Mouse (Mus musculus): ENCODE measurements around the gene Myo1a. TPM values are rescaled to one million over a fixed set of nuclear protein-coding genes. Genes with fewer than 3 reads are reported as not detected.

Gene Myo1a
- polyA plus RNA-seq, 1 experiment from 2014 or later, result 0.37 TPM

DNA sequence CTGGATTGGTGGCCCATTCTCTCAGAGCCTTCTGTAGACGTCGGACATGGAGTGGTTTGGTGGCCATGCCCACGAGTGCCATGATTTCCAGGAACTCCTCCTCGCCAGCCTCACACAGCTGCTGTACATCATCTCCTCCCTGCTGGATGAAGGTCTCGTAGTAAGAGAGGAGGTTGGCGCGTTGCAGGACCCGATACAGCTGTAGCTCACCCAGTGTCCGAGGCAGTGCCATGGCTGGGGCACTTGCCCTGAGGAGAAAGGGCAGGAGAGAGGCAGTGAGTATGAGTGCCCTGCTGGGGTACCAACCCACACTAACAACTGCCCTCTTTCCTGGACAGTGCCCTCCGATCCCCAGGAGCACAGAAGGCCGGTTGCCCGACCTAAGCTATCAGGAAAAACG is 40.1 kb upstream of the Myo1a start:
- H3K4me2 ChIP-seq (replicated peaks), result peak overlapping the region; percentile 65
- peaks cover 89% of the 10 kb centered on the region for H3K27me3 ChIP-seq (ENCODE audit: control insufficient read depth, insufficient read depth, low read length)
- WGBS, result 9% methylated on average over 13 of the region's 13 CpGs
- ATAC-seq (ENCODE audit: low FRiP score) (no peak), DNase-seq (ENCODE audit: low spot score) (no peak)
- no peak overlapping the region for H3K9ac ChIP-seq
- H3K4me3 ChIP-seq (replicated peaks; ENCODE audit: low read length), result peak overlapping the region; percentile 40
- H3K4me1 ChIP-seq (replicated peaks; ENCODE audit: control insufficient read depth, insufficient read depth, low read length), result peaks cover 31% of the 10 kb centered on the region
- no peaks in the 10 kb centered on the region for H3K36me3 ChIP-seq (replicated peaks; ENCODE audit: control insufficient read depth, insufficient read depth)
- no peak overlapping the region for H3K27ac ChIP-seq
- no peaks in the 10 kb centered on the region for H3K9me3 ChIP-seq (ENCODE audit: control insufficient read depth, low read length)

DNA sequence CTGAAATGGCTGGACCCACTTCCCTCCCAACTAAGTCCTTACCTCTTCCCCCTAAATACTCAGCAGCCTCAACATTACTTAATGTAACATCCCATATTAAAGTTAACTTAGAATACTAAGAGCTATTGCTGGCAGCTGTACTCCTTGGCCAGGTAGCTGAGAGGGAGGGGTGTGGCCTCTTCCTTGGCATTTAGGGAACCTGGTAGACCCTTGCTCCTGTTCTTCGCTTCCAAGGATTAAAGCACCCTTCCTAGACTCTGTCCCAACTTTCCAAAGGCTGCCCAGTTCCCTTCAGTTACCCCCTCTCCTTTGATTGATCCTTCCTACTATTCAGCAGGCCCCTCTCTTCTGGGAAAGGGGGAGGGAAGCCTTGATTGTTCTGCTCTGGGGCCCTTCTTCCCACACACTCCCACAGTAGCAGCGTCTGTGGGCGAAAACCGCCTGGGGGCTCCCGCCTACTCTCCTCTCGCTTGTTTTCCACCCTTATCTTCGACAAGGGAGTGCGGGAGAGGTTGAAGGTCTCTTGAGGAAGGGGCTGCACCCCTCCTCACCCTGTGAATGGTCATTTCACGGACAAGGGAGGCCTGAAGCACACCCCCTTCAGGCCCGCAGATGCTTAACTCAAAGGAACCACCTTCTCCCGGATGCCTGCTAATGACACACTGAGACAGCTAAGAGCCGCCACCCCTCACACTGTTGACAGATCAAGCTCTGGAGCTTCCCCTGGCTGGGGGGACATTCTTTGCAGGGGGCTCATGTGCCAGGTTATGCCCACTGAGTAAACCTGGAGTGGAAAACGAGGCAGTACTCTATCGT is 39.4 kb upstream of the Myo1a start:
- no peak for DNase-seq (ENCODE audit: low spot score)
- Histone ChIP-seq H3K9me3 (ENCODE audit: control insufficient read depth, low read length) (no peaks in the 10 kb centered on the region), H3K4me1 (replicated peaks; ENCODE audit: control insufficient read depth, insufficient read depth, low read length) (peaks cover 31% of the 10 kb centered on the region), H3K36me3 (replicated peaks; ENCODE audit: control insufficient read depth, insufficient read depth) (no peaks in the 10 kb centered on the region), H3K27me3 (ENCODE audit: control insufficient read depth, insufficient read depth, low read length) (peaks cover 88% of the 10 kb centered on the region), H3K4me3 (replicated peaks; ENCODE audit: low read length) (peak overlapping the region; percentile 40), H3K4me2 (replicated peaks) (peak overlapping the region; percentile 65), H3K9ac (peak overlapping the region; percentile 54), H3K27ac (no peak overlapping the region)
- 5% methylated on average over 14 of the region's 14 CpGs for WGBS
- no peak for ATAC-seq (ENCODE audit: low FRiP score)

DNA sequence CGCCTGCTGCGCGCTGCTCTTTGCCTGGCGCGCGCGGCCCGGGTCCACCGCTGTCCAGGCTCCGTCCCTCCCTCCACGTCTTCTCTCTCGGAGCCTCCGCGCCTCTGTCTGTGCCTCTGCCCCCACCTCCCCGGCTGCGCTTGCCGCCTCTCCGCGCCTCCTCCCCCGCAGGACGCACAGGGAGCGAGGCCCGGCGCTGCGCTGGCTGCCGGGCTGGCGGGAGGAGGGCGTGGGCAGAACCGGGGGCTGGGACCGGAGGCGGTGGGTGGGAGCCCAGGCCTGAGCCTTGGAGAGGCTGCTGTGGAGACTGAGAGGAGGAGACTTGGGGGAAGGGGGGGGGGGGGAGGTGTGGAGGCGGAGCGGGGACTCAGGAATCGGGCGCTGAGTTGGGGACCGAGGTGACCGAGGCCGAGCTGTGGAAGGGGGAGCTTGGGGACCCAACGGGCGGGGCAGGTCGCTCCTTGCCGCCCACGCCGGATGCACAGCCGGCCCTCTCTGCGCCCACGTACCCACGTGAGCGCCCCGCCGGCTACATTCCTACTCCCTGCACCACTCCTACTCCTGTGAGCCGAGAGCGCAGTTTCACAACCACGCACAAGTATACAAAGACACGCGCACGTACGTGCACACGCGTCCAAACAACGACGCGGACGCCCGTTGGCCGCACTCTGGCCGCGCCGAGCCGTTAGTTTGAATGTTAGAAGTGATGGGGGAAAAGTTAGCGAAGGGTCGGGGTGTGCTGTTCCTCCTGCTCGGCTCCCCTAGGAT is 38.3 kb upstream of the Myo1a start, which contains the start of gene Nemp1:
TSS of gene Nemp1 (plus strand) at position 401 of the 768 bp plus-strand sequence.
- H3K27me3 ChIP-seq (ENCODE audit: control insufficient read depth, insufficient read depth, low read length), result peaks cover 77% of the 10 kb centered on the region
- peak within 1 kb of the TSS; percentile 65 for H3K4me2 ChIP-seq (replicated peaks)
- H3K4me1 ChIP-seq (replicated peaks; ENCODE audit: control insufficient read depth, insufficient read depth, low read length), result peaks cover 31% of the 10 kb centered on the region
- H3K9ac ChIP-seq, result peak within 1 kb of the TSS; percentile 54
- H3K27ac ChIP-seq, result peak within 1 kb of the TSS; percentile 62; the same call in 1 of the 2 replicates
- under 1% methylated on average over 66 of the region's 73 CpGs for WGBS
- ATAC-seq (ENCODE audit: low FRiP score) (peak; percentile 52), DNase-seq (ENCODE audit: low spot score) (peak; percentile 38)
- no peaks in the 10 kb centered on the region for H3K9me3 ChIP-seq (ENCODE audit: control insufficient read depth, low read length)
- peak within 1 kb of the TSS; percentile 40 for H3K4me3 ChIP-seq (replicated peaks; ENCODE audit: low read length)
- H3K36me3 ChIP-seq (replicated peaks; ENCODE audit: control insufficient read depth, insufficient read depth), result no peaks in the 10 kb centered on the region

DNA sequence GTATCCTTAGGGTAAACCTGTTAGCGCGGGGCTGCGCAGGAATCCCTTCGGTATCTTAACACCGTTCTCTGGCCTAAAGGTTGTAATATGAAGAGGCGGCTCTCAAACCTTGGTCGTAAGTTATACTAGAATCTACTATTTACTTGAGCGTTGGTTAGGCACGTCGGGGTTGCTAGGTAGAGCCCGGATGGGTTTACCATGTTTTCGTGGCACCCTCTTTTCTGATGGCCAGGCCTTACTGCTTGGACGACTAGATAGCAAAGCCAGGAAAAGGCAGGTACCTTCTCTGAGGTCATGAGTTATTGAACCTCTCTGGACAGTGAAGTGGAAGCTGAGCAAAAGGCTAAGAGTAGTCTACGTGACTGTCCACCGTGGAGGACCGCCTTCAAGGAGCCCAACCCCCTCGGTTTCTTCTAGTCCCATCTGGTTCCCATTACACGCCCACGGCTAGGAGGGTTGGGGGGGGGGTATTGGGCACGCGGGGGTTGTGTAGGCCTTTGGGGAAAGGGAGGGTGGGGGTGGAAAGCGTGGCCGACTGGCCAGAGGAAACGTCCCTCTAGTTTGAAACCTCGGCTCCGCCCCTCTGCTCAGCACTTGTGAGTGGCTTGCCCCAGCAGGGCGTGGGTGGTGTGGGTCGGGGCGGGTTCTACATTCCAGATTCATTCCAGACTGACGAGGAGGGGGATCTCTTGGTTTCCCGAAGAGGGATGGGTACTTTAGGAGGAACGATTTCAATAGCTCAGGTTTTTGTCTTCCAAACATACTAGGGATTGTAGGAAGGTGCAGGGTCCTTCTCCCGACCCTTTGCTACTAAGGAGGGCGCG is 37.5 kb upstream of the Myo1a start:
- Histone ChIP-seq H3K27ac (peak overlapping the region; percentile 73; the same call in 1 of the 2 replicates), H3K9ac (peak overlapping the region; percentile 54; the same call in 1 of the 2 replicates), H3K4me1 (replicated peaks; ENCODE audit: control insufficient read depth, insufficient read depth, low read length) (peaks cover 27% of the 10 kb centered on the region), H3K36me3 (replicated peaks; ENCODE audit: control insufficient read depth, insufficient read depth) (no peaks in the 10 kb centered on the region), H3K4me3 (replicated peaks; ENCODE audit: low read length) (peak overlapping the region; percentile 40), H3K9me3 (ENCODE audit: control insufficient read depth, low read length) (no peaks in the 10 kb centered on the region), H3K4me2 (replicated peaks) (peak overlapping the region; percentile 65), H3K27me3 (ENCODE audit: control insufficient read depth, insufficient read depth, low read length) (peaks cover 69% of the 10 kb centered on the region)
- 2% methylated on average over 35 of the region's 35 CpGs for WGBS
- DNase-seq (ENCODE audit: low spot score), result peak; percentile 44
- ATAC-seq (ENCODE audit: low FRiP score), result peak; percentile 29; the same call in 1 of the 2 replicates

DNA sequence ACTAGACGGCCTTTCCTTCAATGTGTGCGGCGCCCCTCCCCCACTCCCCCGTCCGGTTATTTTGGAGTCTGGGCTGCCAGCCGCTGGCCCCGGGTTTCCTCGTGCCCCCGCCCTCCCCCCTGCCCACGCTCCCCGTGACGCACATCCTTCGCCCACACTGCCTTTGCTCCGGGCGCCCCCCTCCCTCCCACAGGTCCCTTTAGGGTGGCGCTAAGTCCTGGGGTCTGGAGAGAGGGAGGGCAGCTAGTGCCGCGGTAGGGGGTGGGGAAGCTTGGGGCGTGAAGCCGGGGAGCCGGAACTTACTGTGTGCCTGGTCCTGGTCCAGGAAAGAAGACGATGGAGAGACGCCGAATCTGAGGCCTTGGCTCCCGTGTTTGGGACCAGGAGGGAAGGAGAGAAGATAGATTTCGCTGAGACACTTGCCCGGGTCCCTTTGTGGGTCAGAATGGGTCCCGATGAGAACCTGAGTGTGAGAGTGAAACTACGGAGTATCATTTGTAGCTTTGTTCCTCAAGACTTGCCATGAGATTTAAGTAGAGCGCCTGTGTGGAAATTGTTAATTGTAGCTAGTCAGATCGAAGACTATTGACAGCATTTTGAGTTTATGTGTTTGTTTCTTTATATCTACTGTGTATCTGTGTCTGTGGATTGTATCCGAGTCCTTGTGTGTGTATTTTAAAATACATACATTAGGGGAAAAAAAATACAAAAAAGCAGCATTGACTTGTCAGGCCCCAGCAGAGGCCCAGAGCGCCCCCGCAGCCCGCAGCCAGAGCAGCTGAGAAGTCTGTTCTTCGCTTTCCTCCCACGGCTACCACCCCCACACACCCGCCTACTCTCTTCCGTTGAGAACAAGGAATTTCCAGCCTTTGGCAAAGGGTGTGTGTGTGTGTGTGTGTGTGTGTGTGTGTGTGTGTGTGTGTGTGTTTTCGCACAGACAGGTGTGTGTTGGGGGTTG is 36.6 kb upstream of the Myo1a start, which contains the start of gene Nab2:
TSS of gene Nab2 (minus strand) at position 476 of the 958 bp plus-strand sequence.
- Histone ChIP-seq H3K4me1 (replicated peaks; ENCODE audit: control insufficient read depth, insufficient read depth, low read length) (peaks cover 22% of the 10 kb centered on the region), H3K36me3 (replicated peaks; ENCODE audit: control insufficient read depth, insufficient read depth) (no peaks in the 10 kb centered on the region), H3K9me3 (ENCODE audit: control insufficient read depth, low read length) (no peaks in the 10 kb centered on the region), H3K9ac (peak within 1 kb of the TSS; percentile 38), H3K4me2 (replicated peaks) (peak within 1 kb of the TSS; percentile 65), H3K27ac (peak within 1 kb of the TSS; percentile 73), H3K27me3 (ENCODE audit: control insufficient read depth, insufficient read depth, low read length) (peaks cover 60% of the 10 kb centered on the region), H3K4me3 (replicated peaks; ENCODE audit: low read length) (peak within 1 kb of the TSS; percentile 40)
- 3% methylated on average over 40 of the region's 40 CpGs for WGBS
- DNase-seq (ENCODE audit: low spot score) (peak; percentile 36), ATAC-seq (ENCODE audit: low FRiP score) (no peak; the same call in 1 of the 2 replicates)

DNA sequence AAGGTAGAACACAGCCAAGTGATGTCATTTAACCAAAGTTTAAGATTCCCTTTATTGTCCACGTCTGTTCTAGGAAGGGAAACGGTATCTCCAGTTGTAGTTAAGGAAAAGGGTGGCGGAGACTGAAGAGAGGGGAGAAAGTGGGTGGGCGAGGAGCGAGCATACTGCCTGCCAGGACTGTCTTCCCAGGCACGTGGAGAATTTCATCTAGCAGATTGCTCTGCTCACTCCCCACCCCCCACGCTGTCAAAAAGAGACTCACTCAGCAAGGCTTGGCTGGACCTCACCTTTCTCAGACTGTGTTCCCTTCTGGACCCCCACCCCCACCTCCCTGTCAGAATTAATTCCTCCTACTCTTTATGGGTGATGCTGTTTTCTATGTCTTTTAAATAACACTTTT is 35.8 kb upstream of the Myo1a start:
- whole genome bisulfite sequencing, result 20% methylated on average over 7 of the region's 7 CpGs
- no peak for ATAC-seq (ENCODE audit: low FRiP score)
- peaks cover 22% of the 10 kb centered on the region for H3K4me1 ChIP-seq (replicated peaks; ENCODE audit: control insufficient read depth, insufficient read depth, low read length)
- peak overlapping the region; percentile 65 for H3K4me2 ChIP-seq (replicated peaks)
- no peak for DNase-seq (ENCODE audit: low spot score)
- no peaks in the 10 kb centered on the region for H3K36me3 ChIP-seq (replicated peaks; ENCODE audit: control insufficient read depth, insufficient read depth)
- no peak overlapping the region for H3K9ac ChIP-seq
- no peak overlapping the region for H3K27ac ChIP-seq
- H3K4me3 ChIP-seq (replicated peaks; ENCODE audit: low read length), result no peak overlapping the region
- peaks cover 52% of the 10 kb centered on the region for H3K27me3 ChIP-seq (ENCODE audit: control insufficient read depth, insufficient read depth, low read length)
- no peaks in the 10 kb centered on the region for H3K9me3 ChIP-seq (ENCODE audit: control insufficient read depth, low read length)

DNA sequence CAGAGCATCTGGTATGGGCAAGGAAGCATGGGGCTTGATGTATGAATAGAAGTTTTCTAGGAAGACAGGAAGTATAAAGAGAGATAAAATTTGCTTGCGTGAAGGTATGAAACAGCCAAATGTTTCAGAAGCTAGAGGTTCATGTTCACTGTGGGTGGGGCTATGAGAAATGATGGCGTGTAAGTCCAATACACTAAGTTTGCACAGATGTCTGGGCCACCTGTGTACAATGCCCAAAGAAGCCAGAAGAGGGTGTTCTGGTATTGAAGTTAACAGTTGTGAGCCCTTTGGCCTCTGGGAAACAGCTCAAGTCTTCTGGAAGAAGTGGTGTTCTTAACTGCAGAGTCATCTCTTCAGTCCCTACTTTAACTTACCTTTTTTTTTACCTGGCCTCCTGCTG is 34.8 kb upstream of the Myo1a start:
- H3K4me1 ChIP-seq (replicated peaks; ENCODE audit: control insufficient read depth, insufficient read depth, low read length), result peaks cover 22% of the 10 kb centered on the region
- no peak overlapping the region for H3K9ac ChIP-seq
- DNase-seq (ENCODE audit: low spot score), result no peak
- H3K4me2 ChIP-seq (replicated peaks), result no peak overlapping the region
- ATAC-seq (ENCODE audit: low FRiP score), result no peak
- no peaks in the 10 kb centered on the region for H3K9me3 ChIP-seq (ENCODE audit: control insufficient read depth, low read length)
- no peaks in the 10 kb centered on the region for H3K36me3 ChIP-seq (replicated peaks; ENCODE audit: control insufficient read depth, insufficient read depth)
- 93% methylated on average over 2 of the region's 2 CpGs for WGBS
- no peak overlapping the region for H3K4me3 ChIP-seq (replicated peaks; ENCODE audit: low read length)
- H3K27me3 ChIP-seq (ENCODE audit: control insufficient read depth, insufficient read depth, low read length), result peaks cover 42% of the 10 kb centered on the region
- H3K27ac ChIP-seq, result no peak overlapping the region

DNA sequence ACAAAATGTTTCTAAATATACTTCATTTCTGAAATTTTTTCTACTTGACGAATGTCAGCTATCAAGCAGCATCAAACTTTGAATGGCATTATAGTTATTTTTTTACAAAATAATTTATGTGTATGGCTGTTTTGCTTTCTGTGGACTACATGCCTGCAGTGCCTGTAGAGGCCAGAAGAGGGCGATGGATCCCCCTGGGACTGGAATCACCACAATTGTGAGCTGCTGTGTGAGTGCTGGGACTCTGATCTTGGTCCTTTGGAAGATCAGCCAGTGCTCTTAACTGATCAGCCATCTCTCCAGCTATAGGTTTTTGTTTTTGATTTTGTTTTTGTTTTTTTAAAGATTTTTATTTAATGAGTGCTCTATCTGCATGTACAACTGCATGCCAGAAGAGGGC is 33.7 kb upstream of the Myo1a start:
- Histone ChIP-seq H3K9ac (no peak overlapping the region), H3K27ac (no peak overlapping the region), H3K36me3 (replicated peaks; ENCODE audit: control insufficient read depth, insufficient read depth) (no peaks in the 10 kb centered on the region), H3K4me3 (replicated peaks; ENCODE audit: low read length) (no peak overlapping the region), H3K9me3 (ENCODE audit: control insufficient read depth, low read length) (no peaks in the 10 kb centered on the region), H3K4me1 (replicated peaks; ENCODE audit: control insufficient read depth, insufficient read depth, low read length) (peaks cover 16% of the 10 kb centered on the region; the same call in 1 of the 2 replicates), H3K4me2 (replicated peaks) (no peak overlapping the region), H3K27me3 (ENCODE audit: control insufficient read depth, insufficient read depth, low read length) (peaks cover 31% of the 10 kb centered on the region)
- WGBS, result 43% methylated on average over 2 of the region's 2 CpGs
- ATAC-seq (ENCODE audit: low FRiP score), result no peak
- DNase-seq (ENCODE audit: low spot score), result no peak
